Mouse (Mus musculus): ENCODE results near the gene Anapc1.

- TF ChIP-seq GATA1 (IDR thresholded peaks at IDR 0.05; ENCODE audit: borderline replicate concordance, low read length), result no peak
- no peak for TF ChIP-seq FLI1 (IDR thresholded peaks at IDR 0.05; ENCODE audit: low read length)
These were observed 9.2 kb upstream of the Anapc1 start for GRCm38 (mm10) chr2:128696426-128696825.
